Mouse (Mus musculus): ENCODE data around the gene Jph2.

Gene Jph2

GRCm38 (mm10) chr2:163362940-163363921, 34.6 kb downstream of the Jph2 start:
- TF ChIP-seq POU5F1 (IDR thresholded peaks at IDR 0.05; ENCODE audit: borderline replicate concordance, low read length) (no peak), NANOG (IDR thresholded peaks at IDR 0.05; ENCODE audit: borderline replicate concordance, low read length) (no peak), CTCF (conservative IDR thresholded peaks at IDR 0.05; ENCODE audit: low read length) (no peak)
- Histone ChIP-seq H3K36me3 (ENCODE audit: insufficient read depth, low read length) (no peaks in the 10 kb centered on the region), H3K4me1 (replicated peaks; ENCODE audit: low read depth, low read length) (no peaks in the 10 kb centered on the region), H3K27me3 (ENCODE audit: insufficient read depth, low read length) (peaks cover 21% of the 10 kb centered on the region), H3K9me3 (ENCODE audit: low read length) (no peaks in the 10 kb centered on the region), H3K4me3 (replicated peaks; ENCODE audit: low read length) (no peak overlapping the region)

- Histone ChIP-seq H3K4me3 (replicated peaks; ENCODE audit: low read length) (no peak overlapping the region), H3K27me3 (ENCODE audit: insufficient read depth, low read length) (peaks cover 21% of the 10 kb centered on the region), H3K36me3 (ENCODE audit: insufficient read depth, low read length) (no peaks in the 10 kb centered on the region), H3K9me3 (ENCODE audit: low read length) (no peaks in the 10 kb centered on the region), H3K4me1 (replicated peaks; ENCODE audit: low read depth, low read length) (peaks cover 6% of the 10 kb centered on the region; the same call in 1 of the 2 replicates)
- TF ChIP-seq POU5F1 (IDR thresholded peaks at IDR 0.05; ENCODE audit: borderline replicate concordance, low read length) (no peak), NANOG (IDR thresholded peaks at IDR 0.05; ENCODE audit: borderline replicate concordance, low read length) (no peak), CTCF (conservative IDR thresholded peaks at IDR 0.05; ENCODE audit: low read length) (no peak)
Measured at GRCm38 (mm10) chr2:163360858-163361623, 36.8 kb downstream of the Jph2 start.

DNA sequence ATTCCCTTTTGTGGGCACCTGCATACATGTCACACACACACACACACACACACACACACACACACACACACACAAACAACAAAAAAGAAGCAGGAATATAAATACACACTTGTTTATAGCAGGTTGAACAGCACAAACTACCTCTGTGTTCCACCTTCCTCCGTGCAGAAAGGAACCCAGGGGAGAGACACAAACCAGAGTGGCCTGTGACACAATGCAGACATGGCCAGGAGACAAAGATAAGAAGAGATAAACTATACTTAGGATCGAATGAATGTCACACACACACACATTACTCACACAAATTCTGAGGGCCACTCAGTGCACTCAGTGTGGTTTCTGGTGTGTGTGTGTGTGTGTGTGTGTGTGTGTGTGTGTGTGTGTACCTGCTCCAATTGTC, 38.5 kb downstream of the Jph2 start:
- Histone ChIP-seq H3K4me1 (replicated peaks; ENCODE audit: low read depth, low read length) (peaks cover 11% of the 10 kb centered on the region), H3K36me3 (ENCODE audit: insufficient read depth, low read length) (no peaks in the 10 kb centered on the region), H3K9me3 (ENCODE audit: low read length) (no peaks in the 10 kb centered on the region), H3K27me3 (ENCODE audit: insufficient read depth, low read length) (peaks cover 23% of the 10 kb centered on the region), H3K4me3 (replicated peaks; ENCODE audit: low read length) (no peak overlapping the region)
- TF ChIP-seq POU5F1 (IDR thresholded peaks at IDR 0.05; ENCODE audit: borderline replicate concordance, low read length) (no peak), NANOG (IDR thresholded peaks at IDR 0.05; ENCODE audit: borderline replicate concordance, low read length) (no peak), CTCF (conservative IDR thresholded peaks at IDR 0.05; ENCODE audit: low read length) (no peak)

DNA sequence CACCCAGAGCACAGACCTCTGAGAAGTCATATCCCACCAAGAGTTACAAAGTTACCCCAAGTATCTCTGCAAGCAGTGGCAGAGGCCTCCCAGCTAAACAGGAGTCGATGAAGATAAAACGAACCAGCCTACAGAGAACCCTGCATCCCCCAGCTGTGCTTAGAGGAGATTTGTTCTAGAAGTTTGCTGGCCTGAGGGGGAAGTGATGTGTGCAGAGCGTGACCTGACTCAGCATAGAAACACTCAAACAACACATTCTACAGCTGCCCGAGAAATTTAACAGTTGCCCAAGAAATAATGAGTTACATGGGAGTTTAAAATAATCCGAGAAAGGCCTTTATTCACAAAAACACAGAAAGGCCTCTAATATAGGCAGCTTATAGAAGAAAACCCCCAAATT, 39.1 kb downstream of the Jph2 start:
- Histone ChIP-seq H3K4me1 (replicated peaks; ENCODE audit: low read depth, low read length) (peaks cover 17% of the 10 kb centered on the region), H3K27me3 (ENCODE audit: insufficient read depth, low read length) (peaks cover 18% of the 10 kb centered on the region), H3K9me3 (ENCODE audit: low read length) (no peaks in the 10 kb centered on the region), H3K36me3 (ENCODE audit: insufficient read depth, low read length) (no peaks in the 10 kb centered on the region), H3K4me3 (replicated peaks; ENCODE audit: low read length) (no peak overlapping the region)
- TF ChIP-seq POU5F1 (IDR thresholded peaks at IDR 0.05; ENCODE audit: borderline replicate concordance, low read length) (no peak), CTCF (conservative IDR thresholded peaks at IDR 0.05; ENCODE audit: low read length) (no peak), NANOG (IDR thresholded peaks at IDR 0.05; ENCODE audit: borderline replicate concordance, low read length) (no peak)

GRCm38 (mm10) chr2:163356113-163356840, 41.5 kb downstream of the Jph2 start:
- Histone ChIP-seq H3K9me3 (ENCODE audit: low read length) (no peaks in the 10 kb centered on the region), H3K4me3 (replicated peaks; ENCODE audit: low read length) (no peak overlapping the region), H3K4me1 (replicated peaks; ENCODE audit: low read depth, low read length) (peaks cover 27% of the 10 kb centered on the region), H3K27me3 (ENCODE audit: insufficient read depth, low read length) (peaks cover 5% of the 10 kb centered on the region), H3K36me3 (ENCODE audit: insufficient read depth, low read length) (no peaks in the 10 kb centered on the region)
- no peak for TF ChIP-seq CTCF (conservative IDR thresholded peaks at IDR 0.05; ENCODE audit: low read length)
- no peak for TF ChIP-seq NANOG (IDR thresholded peaks at IDR 0.05; ENCODE audit: borderline replicate concordance, low read length)
- TF ChIP-seq POU5F1 (IDR thresholded peaks at IDR 0.05; ENCODE audit: borderline replicate concordance, low read length) = no peak

- Histone ChIP-seq H3K4me1 (replicated peaks; ENCODE audit: low read depth, low read length) (peaks cover 27% of the 10 kb centered on the region), H3K36me3 (ENCODE audit: insufficient read depth, low read length) (no peaks in the 10 kb centered on the region)
- TF ChIP-seq NANOG (IDR thresholded peaks at IDR 0.05; ENCODE audit: borderline replicate concordance, low read length) (no peak), POU5F1 (IDR thresholded peaks at IDR 0.05; ENCODE audit: borderline replicate concordance, low read length) (no peak), CTCF (conservative IDR thresholded peaks at IDR 0.05; ENCODE audit: low read length) (no peak)
Measured at GRCm38 (mm10) chr2:163355666-163356065, 42.1 kb downstream of the Jph2 start.

GRCm38 (mm10) chr2:163353731-163354130, 44.1 kb downstream of the Jph2 start:
- Histone ChIP-seq H3K27me3 (ENCODE audit: insufficient read depth, low read length) (peaks cover 5% of the 10 kb centered on the region), H3K4me3 (replicated peaks; ENCODE audit: low read length) (peak overlapping the region; percentile 46; the same call in 1 of the 2 replicates), H3K36me3 (ENCODE audit: insufficient read depth, low read length) (no peaks in the 10 kb centered on the region), H3K4me1 (replicated peaks; ENCODE audit: low read depth, low read length) (peaks cover 27% of the 10 kb centered on the region), H3K9me3 (ENCODE audit: low read length) (no peaks in the 10 kb centered on the region)
- TF ChIP-seq CTCF (conservative IDR thresholded peaks at IDR 0.05; ENCODE audit: low read length) (no peak), POU5F1 (IDR thresholded peaks at IDR 0.05; ENCODE audit: borderline replicate concordance, low read length) (no peak), NANOG (IDR thresholded peaks at IDR 0.05; ENCODE audit: borderline replicate concordance, low read length) (no peak)

More at GRCm38 (mm10) chr2:163355666-163356065, 42.1 kb downstream of the Jph2 start:
- H3K4me3 ChIP-seq (replicated peaks; ENCODE audit: low read length) = no peak overlapping the region
- peaks cover 5% of the 10 kb centered on the region for H3K27me3 ChIP-seq (ENCODE audit: insufficient read depth, low read length)
- no peaks in the 10 kb centered on the region for H3K9me3 ChIP-seq (ENCODE audit: low read length)
